Mouse (Mus musculus) liver, embryonic 11.5 days (tissue): Measurements from ENCODE around the gene Padi3. TPM values are rescaled to one million over a fixed set of nuclear protein-coding genes. Genes with fewer than 3 reads are reported as not detected.

ENCODE experiments used
- ATAC-seq: fragments of 200-750 bp; cut with Nextera tagmentation; replicated peaks from 2 replicates; pipeline ENCODE4 v1.8.0; 2017; ENCODE audit warnings: moderate number of reproducible peaks, mild to moderate bottlenecking, moderate TSS enrichment, moderate library complexity; ENCODE audit not compliant: low FRiP score
- DNase-seq: peaks from one replicate; pipeline ENCODE4 v3.0.0-alpha.2; 2017; ENCODE audit warnings: low spot score
- H3K27ac ChIP-seq: fragments of 300-500 bp; sonication (generic); 2 replicates; pipeline ENCODE4 v1.5.1; 2014; ENCODE audit warnings: mild to moderate bottlenecking, low read depth, low read length, control low read depth
- H3K27me3 ChIP-seq: fragments of 300-500 bp; sonication (generic); replicated peaks from 2 replicates; pipeline ENCODE4 v1.6.1; 2014; ENCODE audit warnings: low read length, mixed read lengths; ENCODE audit not compliant: control insufficient read depth, insufficient read depth
- H3K36me3 ChIP-seq: fragments of 300-500 bp; sonication (generic); 2 replicates; pipeline ENCODE4 v1.6.1; 2014; ENCODE audit warnings: mild to moderate bottlenecking, low read length, moderate library complexity, mixed read lengths; ENCODE audit not compliant: control insufficient read depth, insufficient read depth
- H3K4me1 ChIP-seq: fragments of 300-500 bp; sonication (generic); replicated peaks from 2 replicates; pipeline ENCODE4 v1.6.1; 2014; ENCODE audit warnings: low read length, mixed read lengths; ENCODE audit not compliant: control insufficient read depth, insufficient read depth
- H3K4me2 ChIP-seq: fragments of 300-500 bp; sonication (generic); 2 replicates; pipeline ENCODE4 v1.6.1; 2014; ENCODE audit warnings: mild to moderate bottlenecking, control low read depth, moderate library complexity
- H3K4me3 ChIP-seq: fragments of 300-500 bp; sonication (generic); 2 replicates; pipeline ENCODE4 v1.5.1; 2014; ENCODE audit warnings: low read depth, low read length, control low read depth
- H3K9ac ChIP-seq: fragments of 300-500 bp; sonication (generic); 2 replicates; pipeline ENCODE4 v1.6.1; 2014; ENCODE audit warnings: low read depth, low read length, control low read depth
- H3K9me3 ChIP-seq: fragments of 300-500 bp; sonication (generic); 2 replicates; pipeline ENCODE4 v1.6.1; 2016; ENCODE audit warnings: low read length, inconsistent platforms, mixed read lengths; ENCODE audit not compliant: control insufficient read depth
- WGBS: fragments of 180-500 bp; shearing (Covaris S2); extraction: QIAGEN DNeasy Blood & Tissue Kit; methylation state at CpG from one replicate; pipeline ENCODE4 v1.1.7; 2014; 5-methylcytosine and 5-hydroxymethylcytosine counted together
- polyA plus RNA-seq: library from polyadenylated mRNA; unstranded; fragments of >200 nt; fragmentation: Nextera tagmentation; extraction: Ambion mirVana; gene quantifications from 2 replicates; pipeline ENCODE4 v1.2.1, GENCODE M21; 2014

The Padi3 gene
- polyA plus RNA-seq, 1 experiment from 2014 or later = 0.56 TPM

- no peaks in the 10 kb centered on the region for H3K36me3 ChIP-seq
- WGBS = 29% methylated on average over 13 of the region's 13 CpGs
- peak overlapping the region; percentile 90 for H3K4me2 ChIP-seq
- peaks cover 63% of the 10 kb centered on the region for H3K4me1 ChIP-seq
- H3K9ac ChIP-seq = 0 out of 2 replicates have a peak overlapping the region, but pooled peaks have one; percentile 25
- H3K27me3 ChIP-seq = peaks cover 18% of the 10 kb centered on the region
- no peaks in the 10 kb centered on the region for H3K9me3 ChIP-seq
- DNase-seq (no peak), ATAC-seq (no peak)
- H3K4me3 ChIP-seq = peak overlapping the region; percentile 60
- H3K27ac ChIP-seq = no peak overlapping the region; the same call in 1 of the 2 replicates
These were observed 3.1 kb upstream of the Padi3 start for GRCm38 (mm10) chr4:140813358-140814185.

- DNase-seq (no peak), ATAC-seq (no peak)
- no peak overlapping the region for H3K9ac ChIP-seq
- H3K27ac ChIP-seq = no peak overlapping the region
- WGBS = 29% methylated on average over 10 of the region's 14 CpGs
- H3K27me3 ChIP-seq = peaks cover 20% of the 10 kb centered on the region
- no peak overlapping the region for H3K4me3 ChIP-seq
- no peaks in the 10 kb centered on the region for H3K36me3 ChIP-seq
- H3K9me3 ChIP-seq = no peaks in the 10 kb centered on the region
- peak overlapping the region; percentile 49 for H3K4me2 ChIP-seq
- peaks cover 63% of the 10 kb centered on the region for H3K4me1 ChIP-seq
These were observed 2.2 kb upstream of the Padi3 start for GRCm38 (mm10) chr4:140812609-140813008.

- Histone ChIP-seq H3K36me3 (no peaks in the 10 kb centered on the region), H3K4me1 (peaks cover 63% of the 10 kb centered on the region), H3K27ac (no peak overlapping the region), H3K4me3 (peak overlapping the region; percentile 4; the same call in 1 of the 2 replicates), H3K9me3 (no peaks in the 10 kb centered on the region), H3K9ac (no peak overlapping the region), H3K27me3 (peaks cover 20% of the 10 kb centered on the region), H3K4me2 (peak overlapping the region; percentile 49)
- ATAC-seq (no peak), DNase-seq (no peak)
- 21% methylated on average over 8 of the region's 8 CpGs for WGBS
These were observed 1.7 kb upstream of the Padi3 start for GRCm38 (mm10) chr4:140812191-140812590.

DNA sequence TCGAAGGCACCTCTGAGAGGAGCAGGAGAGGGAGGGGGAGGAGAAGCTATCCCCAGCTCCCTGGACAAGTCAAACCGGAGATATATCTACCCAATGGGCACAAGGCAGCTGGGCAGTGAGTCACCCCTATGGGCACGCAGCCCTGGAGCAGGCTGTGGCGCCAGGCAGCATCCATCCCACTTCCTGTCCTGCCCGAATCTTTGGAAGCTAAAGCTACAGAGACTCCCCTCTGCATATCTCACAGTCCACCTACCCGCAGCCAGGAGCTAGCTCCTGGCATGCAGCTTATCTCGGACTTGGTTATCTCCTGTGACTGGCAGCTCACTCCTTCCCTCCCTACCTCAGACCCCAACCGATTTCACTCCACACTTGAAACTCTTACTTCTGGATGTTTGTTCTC, 1.3 kb downstream of the Padi3 start:
- no peaks in the 10 kb centered on the region for H3K9me3 ChIP-seq
- H3K9ac ChIP-seq = no peak overlapping the region
- no peak; the same call in 1 of the 2 replicates for ATAC-seq
- H3K4me3 ChIP-seq = no peak overlapping the region
- no peak overlapping the region for H3K4me2 ChIP-seq
- peaks cover 20% of the 10 kb centered on the region for H3K27me3 ChIP-seq
- H3K36me3 ChIP-seq = no peaks in the 10 kb centered on the region
- 29% methylated on average over 8 of the region's 8 CpGs for WGBS
- DNase-seq = no peak
- H3K27ac ChIP-seq = no peak overlapping the region
- peaks cover 40% of the 10 kb centered on the region for H3K4me1 ChIP-seq

DNA sequence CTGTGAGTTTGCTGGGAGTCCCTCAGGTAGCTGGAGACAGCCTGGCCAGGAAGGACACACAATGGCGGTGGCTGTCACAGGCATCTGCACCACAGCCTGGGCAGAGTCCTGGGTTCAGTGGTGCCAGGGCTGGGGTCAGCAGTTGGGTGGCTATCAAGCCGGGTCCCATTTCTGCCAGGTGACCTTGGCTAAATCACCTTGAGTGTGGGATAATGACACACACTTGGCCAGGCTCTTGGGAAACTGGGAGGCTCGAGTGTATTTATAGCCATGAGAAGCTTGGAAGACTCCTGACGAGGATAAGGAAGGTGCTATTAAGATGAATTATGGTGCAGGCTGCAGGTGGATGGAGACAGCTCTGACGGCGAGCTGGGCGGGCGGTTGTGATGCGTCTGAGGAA, 5.8 kb downstream of the Padi3 start:
- Histone ChIP-seq H3K4me2 (no peak overlapping the region), H3K36me3 (no peaks in the 10 kb centered on the region), H3K4me1 (peaks cover 7% of the 10 kb centered on the region; the same call in 1 of the 2 replicates), H3K4me3 (no peak overlapping the region), H3K9ac (no peak overlapping the region), H3K9me3 (no peaks in the 10 kb centered on the region), H3K27ac (no peak overlapping the region), H3K27me3 (peaks cover 6% of the 10 kb centered on the region)
- DNase-seq (no peak), ATAC-seq (no peak)
- WGBS = 82% methylated on average over 9 of the region's 9 CpGs

- H3K27me3 ChIP-seq = no peaks in the 10 kb centered on the region; the same call in 1 of the 2 replicates
- no peaks in the 10 kb centered on the region for H3K9me3 ChIP-seq
- WGBS = 70% methylated on average over 3 of the region's 3 CpGs
- no peaks in the 10 kb centered on the region for H3K4me1 ChIP-seq
- no peak overlapping the region for H3K4me2 ChIP-seq
- no peak overlapping the region for H3K4me3 ChIP-seq
- H3K27ac ChIP-seq = no peak overlapping the region
- H3K36me3 ChIP-seq = no peaks in the 10 kb centered on the region
- no peak for ATAC-seq
- H3K9ac ChIP-seq = no peak overlapping the region
- no peak for DNase-seq
These were observed 9.1 kb downstream of the Padi3 start for GRCm38 (mm10) chr4:140801364-140801763.

- H3K36me3 ChIP-seq = no peaks in the 10 kb centered on the region
- WGBS = 78% methylated on average over 3 of the region's 3 CpGs
- no peaks in the 10 kb centered on the region for H3K9me3 ChIP-seq
- H3K27ac ChIP-seq = no peak overlapping the region
- no peak overlapping the region for H3K4me2 ChIP-seq
- no peaks in the 10 kb centered on the region; the same call in 1 of the 2 replicates for H3K27me3 ChIP-seq
- DNase-seq (no peak), ATAC-seq (no peak)
- H3K9ac ChIP-seq = no peak overlapping the region
- H3K4me3 ChIP-seq = no peak overlapping the region
- H3K4me1 ChIP-seq = no peaks in the 10 kb centered on the region
These were observed 13.7 kb downstream of the Padi3 start for GRCm38 (mm10) chr4:140796786-140797185.

GRCm38 (mm10) chr4:140794678-140795077, 15.8 kb downstream of the Padi3 start:
- no peaks in the 10 kb centered on the region for H3K36me3 ChIP-seq
- WGBS = 81% methylated on average over 9 of the region's 9 CpGs

DNA sequence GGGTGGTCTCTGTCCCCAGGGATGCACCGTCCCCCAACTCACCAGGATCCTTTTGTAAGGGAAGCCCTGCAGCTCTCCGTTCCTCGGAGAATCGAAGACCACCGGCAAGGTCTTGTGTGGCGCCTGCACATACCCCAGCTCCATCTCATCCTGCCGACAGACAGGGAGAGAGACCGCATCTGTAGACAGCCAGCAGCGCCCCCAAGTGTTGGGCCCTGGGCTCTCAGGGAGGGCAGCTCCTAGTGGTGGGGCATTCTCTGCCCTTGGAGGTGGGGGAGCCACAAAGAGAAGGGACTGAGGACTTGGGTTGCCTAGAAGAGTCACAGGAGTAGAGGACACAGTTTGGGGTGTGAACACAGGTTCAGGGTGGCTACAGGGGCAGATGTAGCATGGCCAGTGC, 16.7 kb downstream of the Padi3 start:
- H3K27ac ChIP-seq = no peak overlapping the region
- DNase-seq (no peak), ATAC-seq (no peak)
- no peak overlapping the region for H3K4me2 ChIP-seq
- 61% methylated on average over 9 of the region's 9 CpGs for WGBS
- no peaks in the 10 kb centered on the region for H3K9me3 ChIP-seq
- H3K4me1 ChIP-seq = no peaks in the 10 kb centered on the region
- H3K27me3 ChIP-seq = no peaks in the 10 kb centered on the region; the same call in 1 of the 2 replicates
- no peak overlapping the region for H3K9ac ChIP-seq
- H3K36me3 ChIP-seq = no peaks in the 10 kb centered on the region
- H3K4me3 ChIP-seq = no peak overlapping the region

More at GRCm38 (mm10) chr4:140794678-140795077, 15.8 kb downstream of the Padi3 start:
- ATAC-seq = no peak
- Histone ChIP-seq H3K4me1 (no peaks in the 10 kb centered on the region), H3K4me2 (no peak overlapping the region), H3K27ac (no peak overlapping the region), H3K4me3 (no peak overlapping the region), H3K9me3 (no peaks in the 10 kb centered on the region), H3K27me3 (no peaks in the 10 kb centered on the region; the same call in 1 of the 2 replicates), H3K9ac (no peak overlapping the region)
- no peak for DNase-seq
